Mouse (Mus musculus) liver, embryonic 14.5 days (tissue): ENCODE measurements around the gene Dnm3.

Source experiments
- CTCF ChIP-seq: IDR thresholded peaks from 2 replicates; pipeline ENCODE4 v1.5.1; 2016; ENCODE audit warnings: antibody characterized with exemption, low read depth, control low read depth
- EP300 ChIP-seq: IDR thresholded peaks from 2 replicates; pipeline ENCODE4 v1.6.1; 2016; ENCODE audit warnings: antibody characterized with exemption, low read depth

DNA sequence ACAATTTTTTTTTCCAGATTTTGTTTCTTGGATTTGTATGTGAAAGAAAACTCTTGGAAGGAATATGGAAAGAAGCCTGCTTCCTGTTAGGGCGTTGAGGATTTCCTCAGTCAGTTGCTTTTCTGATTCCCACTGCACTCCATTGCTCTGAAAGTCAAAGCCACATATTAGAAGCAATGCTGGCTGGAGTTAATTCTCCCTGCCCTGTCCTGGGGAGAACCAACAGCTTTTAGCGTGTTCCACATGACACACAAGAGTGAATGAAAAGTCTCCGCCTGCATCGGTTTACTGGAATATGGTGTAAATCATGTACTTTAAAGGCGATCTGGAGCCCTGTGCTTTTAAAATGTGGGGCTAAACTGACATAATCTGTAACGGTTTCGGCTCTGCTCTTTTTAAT is 424.6 kb downstream of the Dnm3 start:
- no peak for TF ChIP-seq CTCF
- no peak for TF ChIP-seq EP300
